Mouse (Mus musculus) kidney, postnatal 0 days (tissue): ENCODE data around the gene Nrxn3. TPM values are rescaled to one million over a fixed set of nuclear protein-coding genes. Genes with fewer than 3 reads are reported as not detected.

Experiments
- ATAC-seq: fragments of 200-750 bp; cut with Nextera tagmentation; replicated peaks from 2 replicates; pipeline ENCODE4 v1.8.0; 2017; ENCODE audit warnings: low read depth, moderate number of reproducible peaks, moderate TSS enrichment, moderate library complexity; ENCODE audit not compliant: low FRiP score
- DNase-seq: peaks from one replicate; pipeline ENCODE4 v3.0.0-alpha.2; 2016; ENCODE audit warnings: low spot score
- H3K27ac ChIP-seq: fragments of 300-500 bp; sonication (generic); 2 replicates; pipeline ENCODE4 v1.5.1; 2014; ENCODE audit warnings: mild to moderate bottlenecking
- H3K27me3 ChIP-seq: fragments of 300-500 bp; sonication (generic); 2 replicates; pipeline ENCODE4 v1.6.1; 2014; ENCODE audit warnings: low read length, mixed read lengths; ENCODE audit not compliant: insufficient read depth
- H3K36me3 ChIP-seq: fragments of 300-500 bp; sonication (generic); 2 replicates; pipeline ENCODE4 v1.6.1; 2014; ENCODE audit warnings: low read length, mixed read lengths; ENCODE audit not compliant: insufficient read depth
- H3K4me1 ChIP-seq: fragments of 300-500 bp; sonication (generic); replicated peaks from 2 replicates; pipeline ENCODE4 v1.6.1; 2014; ENCODE audit warnings: antibody characterized with exemption, low read length, mixed read lengths; ENCODE audit not compliant: insufficient read depth
- H3K4me2 ChIP-seq: fragments of 300-500 bp; sonication (generic); 2 replicates; pipeline ENCODE4 v1.6.1; 2014; ENCODE audit warnings: mild to moderate bottlenecking, low read length, moderate library complexity, mixed read lengths
- H3K4me3 ChIP-seq: fragments of 300-500 bp; sonication (generic); replicated peaks from 2 replicates; pipeline ENCODE4 v1.5.1; 2014; ENCODE audit warnings: low read depth, low read length
- H3K9ac ChIP-seq: fragments of 300-500 bp; sonication (generic); 2 replicates; pipeline ENCODE4 v1.6.1; 2014; ENCODE audit warnings: low read depth, low read length
- H3K9me3 ChIP-seq: fragments of 300-500 bp; sonication (generic); replicated peaks from 2 replicates; pipeline ENCODE4 v1.6.1; 2016; ENCODE audit warnings: low read length, inconsistent platforms, mixed read lengths
- CTCF ChIP-seq: IDR thresholded peaks from 2 replicates; pipeline ENCODE4 v1.5.1; 2016; ENCODE audit warnings: antibody characterized with exemption, low read depth, mild to moderate bottlenecking, moderate library complexity
- WGBS: fragments of 180-500 bp; shearing (Covaris S2); extraction: QIAGEN DNeasy Blood & Tissue Kit; methylation state at CpG from one replicate; pipeline ENCODE4 v1.1.7; 2014; 5-methylcytosine and 5-hydroxymethylcytosine counted together
- polyA plus RNA-seq: library from polyadenylated mRNA; unstranded; fragments of >200 nt; fragmentation: Nextera tagmentation; extraction: Ambion mirVana; gene quantifications from 2 replicates; pipeline ENCODE4 v1.2.1, GENCODE M21; 2015

Gene Nrxn3
- polyA plus RNA-seq, 1 experiment from 2014 or later = 3.0 TPM

- H3K4me1 ChIP-seq = no peaks in the 10 kb centered on the region
- H3K4me3 ChIP-seq = no peak overlapping the region
- H3K4me2 ChIP-seq = no peak overlapping the region
- H3K27me3 ChIP-seq = no peaks in the 10 kb centered on the region
- no peak for DNase-seq
- H3K27ac ChIP-seq = no peak overlapping the region
- H3K9me3 ChIP-seq = no peaks in the 10 kb centered on the region
- WGBS = 27% methylated on average over 2 of the region's 2 CpGs
- no peak for ATAC-seq
- TF ChIP-seq CTCF = no peak
- no peak overlapping the region for H3K9ac ChIP-seq
- H3K36me3 ChIP-seq = no peaks in the 10 kb centered on the region
These were observed 1291.3 kb downstream of the Nrxn3 start for GRCm38 (mm10) chr12:90013958-90014357.

GRCm38 (mm10) chr12:90027023-90027422, 1304.3 kb downstream of the Nrxn3 start:
- no peak overlapping the region for H3K4me3 ChIP-seq
- 57% methylated on average over 3 of the region's 3 CpGs for WGBS
- DNase-seq (no peak), ATAC-seq (no peak)
- H3K4me2 ChIP-seq = no peak overlapping the region
- H3K27ac ChIP-seq = no peak overlapping the region
- no peaks in the 10 kb centered on the region for H3K36me3 ChIP-seq
- no peaks in the 10 kb centered on the region for H3K27me3 ChIP-seq
- TF ChIP-seq CTCF = no peak
- H3K4me1 ChIP-seq = no peaks in the 10 kb centered on the region
- H3K9ac ChIP-seq = no peak overlapping the region
- no peaks in the 10 kb centered on the region for H3K9me3 ChIP-seq

GRCm38 (mm10) chr12:90041038-90041437, 1318.4 kb downstream of the Nrxn3 start:
- no peak for TF ChIP-seq CTCF
- WGBS = 59% methylated on average over 1 of the region's 1 CpGs
- Histone ChIP-seq H3K36me3 (no peaks in the 10 kb centered on the region), H3K4me1 (no peaks in the 10 kb centered on the region), H3K9me3 (no peaks in the 10 kb centered on the region), H3K4me3 (no peak overlapping the region), H3K9ac (no peak overlapping the region), H3K27me3 (no peaks in the 10 kb centered on the region), H3K4me2 (no peak overlapping the region), H3K27ac (no peak overlapping the region)
- ATAC-seq = no peak
- DNase-seq = no peak

GRCm38 (mm10) chr12:90056256-90056655, 1333.6 kb downstream of the Nrxn3 start:
- Histone ChIP-seq H3K4me3 (no peak overlapping the region), H3K4me1 (no peaks in the 10 kb centered on the region), H3K9me3 (no peaks in the 10 kb centered on the region), H3K27ac (no peak overlapping the region), H3K36me3 (no peaks in the 10 kb centered on the region), H3K9ac (no peak overlapping the region), H3K27me3 (no peaks in the 10 kb centered on the region), H3K4me2 (no peak overlapping the region)
- WGBS = 84% methylated on average over 5 of the region's 5 CpGs
- TF ChIP-seq CTCF = no peak
- ATAC-seq (no peak), DNase-seq (no peak)

GRCm38 (mm10) chr12:90059786-90060185, 1337.1 kb downstream of the Nrxn3 start:
- no peaks in the 10 kb centered on the region for H3K36me3 ChIP-seq
- DNase-seq (no peak), ATAC-seq (no peak)
- no peak overlapping the region for H3K4me2 ChIP-seq
- TF ChIP-seq CTCF = no peak
- H3K4me3 ChIP-seq = no peak overlapping the region
- H3K9me3 ChIP-seq = no peaks in the 10 kb centered on the region
- H3K27me3 ChIP-seq = no peaks in the 10 kb centered on the region
- H3K27ac ChIP-seq = no peak overlapping the region
- H3K9ac ChIP-seq = no peak overlapping the region
- no peaks in the 10 kb centered on the region for H3K4me1 ChIP-seq
- WGBS = 83% methylated on average over 3 of the region's 3 CpGs

- no peak overlapping the region for H3K27ac ChIP-seq
These were observed 1338.6 kb downstream of the Nrxn3 start for GRCm38 (mm10) chr12:90061312-90061711.

GRCm38 (mm10) chr12:90062219-90062618, 1339.5 kb downstream of the Nrxn3 start:
- Histone ChIP-seq H3K27me3 (no peaks in the 10 kb centered on the region), H3K36me3 (no peaks in the 10 kb centered on the region), H3K4me2 (no peak overlapping the region), H3K9ac (no peak overlapping the region), H3K27ac (no peak overlapping the region), H3K4me1 (no peaks in the 10 kb centered on the region), H3K9me3 (no peaks in the 10 kb centered on the region), H3K4me3 (no peak overlapping the region)
- DNase-seq (no peak), ATAC-seq (no peak)
- no peak for TF ChIP-seq CTCF
- WGBS = 77% methylated on average over 5 of the region's 5 CpGs

More at GRCm38 (mm10) chr12:90061312-90061711, 1338.6 kb downstream of the Nrxn3 start:
- H3K36me3 ChIP-seq = no peaks in the 10 kb centered on the region
- no peak overlapping the region for H3K9ac ChIP-seq
- DNase-seq (peak; percentile 16), ATAC-seq (no peak; the same call in 1 of the 2 replicates)
- no peak for TF ChIP-seq CTCF
- WGBS = 8% methylated on average over 3 of the region's 3 CpGs
- no peak overlapping the region for H3K4me2 ChIP-seq
- no peaks in the 10 kb centered on the region for H3K4me1 ChIP-seq
- H3K27me3 ChIP-seq = no peaks in the 10 kb centered on the region
- no peak overlapping the region for H3K4me3 ChIP-seq
- H3K9me3 ChIP-seq = no peaks in the 10 kb centered on the region
